Mouse (Mus musculus) CD8-positive naive resting alpha-beta T cell, adult 2 months (primary cell): ENCODE measurements around the gene Glis3.
A peak's percentile ranks its signal among the peaks of the same experiment; 100 is the strongest.

ENCODE experiments used
- DNase-seq, 2 experiments: peaks; one replicate each; pipeline ENCODE4 v3.0.0; 2022; ENCODE audit warnings: low read depth in 2 of 2, low spot score in 2 of 2

Gene Glis3

DNA sequence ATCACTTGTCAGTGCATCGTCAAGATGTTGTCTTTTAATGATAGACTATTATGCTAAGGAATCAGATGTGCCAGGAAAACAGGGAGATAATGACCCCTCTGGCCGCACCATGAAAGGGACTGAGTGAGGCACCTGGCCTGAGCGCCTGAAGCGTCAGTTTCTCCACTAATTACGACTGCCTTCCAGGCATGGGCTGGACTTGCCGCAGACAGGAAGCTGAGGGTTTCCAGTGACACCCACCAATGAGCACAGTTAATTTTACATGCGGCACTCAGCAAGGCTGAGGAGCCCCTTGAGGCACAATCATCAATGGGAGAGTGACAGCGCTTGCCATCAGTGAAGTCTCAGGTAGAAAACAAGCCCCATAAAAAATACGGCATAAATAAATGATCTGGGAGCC is 141.1 kb downstream of the Glis3 start:
- no peak for DNase-seq

DNA sequence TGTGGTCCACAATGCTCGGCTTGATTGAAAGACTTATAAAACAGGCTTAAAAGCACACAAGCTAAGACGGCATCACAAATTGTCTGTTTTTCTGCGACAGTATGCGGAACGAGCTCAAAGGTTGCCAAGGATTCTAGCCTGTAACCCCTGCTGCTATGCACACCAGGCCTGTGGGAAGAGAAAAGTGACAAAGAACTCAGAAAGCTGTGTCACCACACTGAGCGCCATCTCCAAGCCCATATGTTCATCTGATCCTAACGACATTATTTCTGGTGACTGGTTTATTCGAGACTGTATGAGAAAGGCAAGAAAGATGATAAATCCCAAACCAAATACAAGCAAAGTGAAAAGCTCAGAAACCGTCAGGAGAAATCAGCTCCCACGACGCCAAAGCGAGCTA is 144.9 kb downstream of the Glis3 start:
- no peak for DNase-seq

- no peak for DNase-seq
Measured at GRCm38 (mm10) chr19:28533576-28533975, 146.3 kb downstream of the Glis3 start.

DNA sequence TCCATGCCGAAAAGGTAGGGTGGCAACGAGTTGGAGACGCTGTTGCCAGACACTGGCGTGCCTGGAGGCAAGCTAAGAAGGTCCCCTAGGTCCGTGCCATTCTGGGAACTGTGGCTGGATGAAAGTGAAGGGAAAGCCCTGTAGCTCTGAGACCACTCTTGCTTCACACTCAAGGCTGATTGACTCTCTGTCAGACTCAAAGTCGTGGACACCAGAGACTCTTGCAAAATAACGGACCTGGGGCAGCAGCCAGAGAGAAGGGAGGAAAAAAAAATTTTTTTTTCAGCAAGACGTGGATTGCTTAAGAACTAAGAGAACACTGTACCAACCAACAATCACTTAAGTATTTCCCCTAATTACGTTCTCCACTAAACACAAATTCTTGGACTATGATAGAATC is 148.1 kb downstream of the Glis3 start:
- DNase-seq = no peak

DNA sequence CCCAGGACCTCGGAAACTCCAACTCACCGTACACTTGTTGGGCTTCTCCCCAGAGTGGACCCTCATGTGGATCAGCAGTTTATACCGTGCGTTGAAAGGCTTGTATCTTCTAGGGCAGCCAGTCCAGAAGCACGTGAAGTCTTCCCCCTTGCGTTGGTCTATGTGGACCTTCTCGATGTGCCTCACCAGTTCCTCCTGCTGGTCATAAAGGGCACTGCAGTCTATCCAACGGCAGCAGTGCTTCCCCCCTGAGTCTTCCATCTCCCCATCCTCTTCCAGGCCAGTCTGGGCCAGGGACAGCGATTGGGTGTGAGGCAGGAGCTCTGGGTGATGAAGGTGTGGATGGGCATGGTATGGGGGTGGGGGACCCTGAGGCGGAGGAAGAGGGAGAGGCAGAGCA is 149.0 kb downstream of the Glis3 start:
- DNase-seq = peak; percentile 6 to 9

DNA sequence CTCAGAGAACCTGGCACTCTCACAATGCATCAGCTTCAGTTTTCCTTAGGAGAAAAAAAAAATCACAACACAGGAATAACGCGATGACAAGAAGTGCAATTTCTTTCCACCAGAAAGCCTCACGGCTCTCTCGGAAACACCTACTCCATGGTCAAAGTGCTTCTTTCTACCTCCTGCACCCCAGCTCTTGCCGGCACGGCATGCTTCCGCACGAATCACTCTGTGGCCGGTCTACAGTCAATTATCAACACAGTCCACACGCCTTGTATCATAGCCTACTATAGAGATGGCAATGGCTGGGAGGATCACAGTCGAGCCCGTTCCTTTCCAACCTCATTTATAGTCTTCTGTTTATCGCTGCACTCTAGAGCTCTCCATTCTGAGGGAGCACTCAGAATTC is 150.9 kb downstream of the Glis3 start:
- no peak for DNase-seq

- no peak for DNase-seq
Measured at GRCm38 (mm10) chr19:28527446-28527845, 152.4 kb downstream of the Glis3 start.

DNA sequence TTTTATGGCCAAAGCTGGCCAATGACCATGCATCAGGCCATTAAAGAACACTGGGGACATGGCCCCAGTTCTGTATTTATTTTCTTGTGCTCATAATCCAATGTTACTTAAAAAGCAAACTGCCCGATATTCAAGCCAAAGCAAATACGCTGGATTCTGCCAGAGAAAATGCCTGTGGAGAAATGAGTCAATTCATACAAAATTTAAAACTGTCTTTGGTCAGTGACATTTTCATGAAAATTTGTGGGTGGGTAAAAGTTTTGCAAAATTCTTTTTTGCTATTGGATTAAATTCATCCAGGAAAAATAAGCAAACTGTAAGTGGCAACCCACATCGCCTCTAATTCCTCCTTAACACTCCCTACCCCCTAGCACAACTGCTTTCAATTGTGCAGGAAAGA is 154.5 kb downstream of the Glis3 start:
- no peak for DNase-seq

DNA sequence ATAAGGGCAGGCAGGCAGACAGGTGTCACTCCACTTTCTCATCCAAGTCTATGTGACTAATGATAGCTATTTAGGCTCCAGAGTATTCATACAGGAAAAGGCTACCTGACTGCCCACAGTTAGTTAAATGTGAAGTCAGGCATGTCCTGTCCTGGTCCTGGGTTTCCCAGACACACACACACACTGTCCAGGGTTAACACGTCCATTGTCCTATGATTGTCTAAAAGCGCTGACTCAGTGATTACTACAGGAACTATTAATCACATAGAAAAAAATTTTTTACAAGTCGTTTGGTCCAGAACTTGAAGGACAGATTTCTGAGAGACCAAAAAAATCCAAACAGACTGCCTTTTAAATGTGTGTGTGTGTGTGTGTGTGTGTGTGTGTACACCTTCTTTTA is 157.6 kb downstream of the Glis3 start:
- DNase-seq = no peak

GRCm38 (mm10) chr19:28520761-28521181 is 159.1 kb downstream of the Glis3 start:
- DNase-seq = no peak

DNA sequence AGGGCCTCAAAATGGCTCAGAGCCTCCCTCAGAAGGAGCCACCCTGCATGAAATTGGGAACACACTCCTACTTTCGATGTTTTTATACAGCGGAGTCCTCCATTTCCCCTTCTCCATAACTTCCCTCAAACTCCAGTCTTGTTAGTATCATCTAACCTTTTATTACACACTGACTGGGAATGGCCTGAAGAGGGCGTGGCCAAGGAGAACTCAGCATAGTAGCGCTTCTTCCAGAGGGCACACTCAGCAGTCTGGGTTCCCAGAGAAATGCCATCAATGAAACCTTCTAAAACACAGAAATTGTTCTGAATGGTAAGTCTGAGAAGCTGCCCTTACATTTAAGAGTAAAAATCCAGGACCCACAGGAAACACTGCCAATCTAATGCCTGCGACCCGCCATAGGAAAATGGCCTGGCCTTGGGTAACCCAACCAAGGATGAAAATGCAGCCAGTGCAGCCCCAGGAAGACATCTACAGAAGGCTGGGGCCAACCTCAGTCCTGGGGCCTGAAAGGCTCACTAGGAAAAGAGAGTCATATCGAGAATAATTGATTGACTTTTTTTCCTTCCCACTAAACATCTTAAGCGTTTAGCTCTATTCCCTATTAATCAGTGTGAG is 159.6 kb downstream of the Glis3 start:
- DNase-seq = no peak

DNA sequence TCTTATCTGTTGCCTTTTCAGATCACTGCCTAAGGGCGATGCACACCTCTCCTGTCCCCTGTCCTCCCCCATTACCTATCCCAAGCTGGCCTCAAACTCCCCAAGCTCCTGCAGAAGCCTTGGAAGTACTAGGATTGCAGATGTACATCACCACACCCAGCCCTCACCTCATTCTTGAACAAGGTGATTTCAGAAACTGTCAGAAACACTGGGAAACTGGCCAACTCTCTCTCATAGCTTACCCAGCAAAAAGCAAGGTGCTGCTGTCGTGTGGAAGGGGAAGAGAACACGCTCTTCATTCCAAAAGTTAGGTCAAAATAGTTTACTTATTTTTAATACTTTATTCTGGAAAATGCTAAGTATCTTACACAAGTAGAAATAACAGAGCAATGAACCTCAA is 160.6 kb downstream of the Glis3 start:
- DNase-seq = no peak

DNA sequence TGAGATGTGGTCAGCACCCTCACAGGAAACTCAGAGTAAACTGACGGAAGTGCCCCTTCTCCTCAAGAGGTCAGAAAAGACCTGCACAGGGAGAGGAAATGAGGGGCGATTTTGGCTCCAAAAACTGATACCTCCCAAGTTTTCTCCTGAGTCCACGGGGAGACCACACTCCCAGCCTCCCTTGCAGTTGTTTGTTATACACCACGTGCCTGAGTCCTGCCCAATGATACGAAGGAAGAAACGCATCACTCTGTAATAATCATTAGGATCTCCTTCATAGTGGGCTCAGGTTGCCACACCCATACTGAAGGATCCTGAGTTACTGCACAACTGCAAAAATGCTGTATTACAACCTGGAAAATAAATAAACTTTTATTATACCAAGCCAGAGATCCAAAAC is 161.0 kb downstream of the Glis3 start:
- no peak for DNase-seq

GRCm38 (mm10) chr19:28518266-28518665 is 161.6 kb downstream of the Glis3 start:
- no peak for DNase-seq

DNA sequence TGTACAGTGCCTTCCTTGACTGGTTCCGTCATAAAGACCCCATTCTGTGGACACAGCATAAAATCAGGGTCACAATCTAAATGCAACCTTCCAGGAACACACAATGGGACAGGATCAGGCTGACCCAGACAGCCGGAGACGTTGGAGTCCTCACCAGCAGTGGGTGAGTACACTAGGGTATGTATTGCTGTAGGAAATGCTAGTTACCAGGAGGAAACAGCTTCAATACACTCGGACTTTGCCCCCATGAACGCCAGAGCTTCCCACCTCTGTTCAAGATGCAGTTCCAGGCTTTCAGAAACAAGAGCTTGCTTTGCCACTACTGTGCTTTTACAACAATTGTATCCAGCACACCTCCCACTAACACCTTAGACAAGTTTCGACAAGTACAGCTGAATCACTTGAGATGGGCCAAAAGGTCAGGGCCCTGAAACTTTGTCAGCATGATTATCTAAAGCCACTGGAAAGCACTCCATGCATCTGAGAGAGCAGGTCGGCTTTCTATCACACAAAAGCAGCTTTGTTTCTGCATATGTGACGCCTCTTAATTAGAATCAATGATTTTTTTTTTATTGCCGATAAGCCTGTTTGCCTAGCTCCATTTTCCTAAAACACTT is 162.3 kb downstream of the Glis3 start:
- DNase-seq = no peak

GRCm38 (mm10) chr19:28516487-28516886 is 163.4 kb downstream of the Glis3 start:
- no peak for DNase-seq

DNA sequence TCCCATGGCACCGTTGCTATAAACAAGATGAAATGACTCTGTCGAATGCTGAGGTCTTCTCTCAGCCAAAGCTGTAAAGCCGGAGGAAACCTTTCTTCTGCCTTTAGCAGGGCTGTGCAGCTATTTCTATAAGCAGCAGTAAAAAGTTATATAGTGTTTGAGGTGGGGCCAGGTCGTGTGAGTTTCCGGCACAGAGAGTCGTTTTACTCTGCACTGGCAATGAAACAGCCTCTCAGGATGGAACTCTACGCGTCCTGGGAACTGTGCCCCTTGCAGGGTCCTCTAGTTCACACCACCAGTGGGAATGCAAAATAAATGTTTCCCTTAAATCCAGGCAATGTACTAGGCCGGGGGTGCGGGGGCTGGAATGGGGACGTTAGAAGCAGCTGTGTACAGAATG is 167.4 kb downstream of the Glis3 start:
- no peak for DNase-seq

DNA sequence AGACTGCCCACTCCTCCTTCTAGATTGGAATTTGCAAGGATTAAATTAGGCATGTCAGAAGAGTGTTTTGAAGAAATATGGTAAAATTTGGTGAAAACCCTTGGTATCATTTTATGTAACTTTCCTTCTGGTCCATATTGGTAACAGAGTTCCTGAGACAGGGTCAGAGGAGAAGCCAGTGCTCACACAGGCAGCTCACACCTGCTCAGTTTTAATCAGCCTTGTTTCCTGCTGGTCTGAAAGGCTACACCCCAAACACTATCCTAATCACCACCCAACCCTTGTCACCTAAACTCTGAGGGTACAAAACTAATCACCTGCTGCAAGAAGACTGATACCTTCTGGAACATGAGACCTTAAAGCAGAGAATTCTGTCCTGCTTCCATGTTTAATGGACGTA is 168.0 kb downstream of the Glis3 start:
- no peak for DNase-seq

GRCm38 (mm10) chr19:28505376-28505775 is 174.5 kb downstream of the Glis3 start:
- no peak for DNase-seq

DNA sequence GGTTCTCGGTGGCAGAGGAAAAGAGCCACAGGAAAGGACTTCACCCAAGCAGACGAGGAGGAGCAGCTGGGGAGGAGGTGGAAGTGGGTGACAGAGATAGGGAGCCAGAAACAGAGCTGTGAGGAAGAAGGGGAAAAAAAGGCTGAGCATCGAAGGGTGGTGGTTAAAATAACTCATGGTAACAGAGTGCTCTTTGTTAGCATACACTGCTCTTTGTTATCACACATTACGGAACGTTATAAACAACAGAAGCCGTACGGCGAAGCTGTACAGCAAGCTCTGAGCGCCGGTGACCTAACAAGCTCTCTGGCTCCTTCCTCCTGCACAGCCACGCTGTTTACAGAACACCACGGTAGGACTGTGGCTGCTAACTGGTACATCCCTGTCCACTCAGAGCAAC is 176.9 kb downstream of the Glis3 start:
- DNase-seq = no peak

DNA sequence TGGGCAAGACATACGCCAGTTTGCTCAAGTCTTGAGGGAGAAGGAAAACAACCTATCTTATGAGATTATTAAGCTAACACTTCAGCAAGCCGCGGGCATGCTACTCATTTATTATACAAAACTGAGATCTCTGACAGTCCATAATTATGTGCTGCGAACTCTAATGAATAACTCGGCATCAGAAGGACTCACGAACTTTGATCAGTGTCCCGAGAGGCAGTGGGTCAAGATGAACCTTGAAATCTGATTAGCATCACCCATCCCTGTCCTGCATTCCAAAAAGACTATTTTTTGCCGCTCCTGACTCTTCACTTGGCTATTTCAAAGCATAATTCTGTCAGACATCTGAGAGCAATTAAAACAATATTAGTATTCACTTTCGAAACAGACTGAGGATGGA is 178.9 kb downstream of the Glis3 start:
- no peak for DNase-seq

- DNase-seq = no peak
Measured at GRCm38 (mm10) chr19:28500505-28500904, 179.4 kb downstream of the Glis3 start.

DNA sequence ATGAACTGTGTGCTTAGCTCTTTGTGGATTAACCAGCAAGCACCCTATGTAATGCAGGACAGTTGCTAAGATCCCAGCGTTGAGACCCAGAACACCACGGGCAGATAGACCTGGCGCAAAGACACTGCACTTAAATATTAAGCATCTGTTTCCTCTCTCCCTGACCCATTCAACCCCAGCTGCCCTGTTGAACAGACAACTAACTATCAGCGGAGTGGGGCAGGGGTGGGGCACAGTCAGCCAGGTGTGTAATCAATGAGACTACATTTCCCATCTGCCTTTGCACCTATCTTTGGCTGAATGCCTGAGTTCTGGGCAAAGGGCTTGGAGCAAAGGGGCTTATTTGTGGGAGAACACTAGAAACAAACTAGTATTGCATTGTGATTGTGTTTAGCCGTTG is 180.1 kb downstream of the Glis3 start:
- DNase-seq = no peak
